ENCODE assay signal across 8 mouse cellular contexts in the genomic region with DNA sequence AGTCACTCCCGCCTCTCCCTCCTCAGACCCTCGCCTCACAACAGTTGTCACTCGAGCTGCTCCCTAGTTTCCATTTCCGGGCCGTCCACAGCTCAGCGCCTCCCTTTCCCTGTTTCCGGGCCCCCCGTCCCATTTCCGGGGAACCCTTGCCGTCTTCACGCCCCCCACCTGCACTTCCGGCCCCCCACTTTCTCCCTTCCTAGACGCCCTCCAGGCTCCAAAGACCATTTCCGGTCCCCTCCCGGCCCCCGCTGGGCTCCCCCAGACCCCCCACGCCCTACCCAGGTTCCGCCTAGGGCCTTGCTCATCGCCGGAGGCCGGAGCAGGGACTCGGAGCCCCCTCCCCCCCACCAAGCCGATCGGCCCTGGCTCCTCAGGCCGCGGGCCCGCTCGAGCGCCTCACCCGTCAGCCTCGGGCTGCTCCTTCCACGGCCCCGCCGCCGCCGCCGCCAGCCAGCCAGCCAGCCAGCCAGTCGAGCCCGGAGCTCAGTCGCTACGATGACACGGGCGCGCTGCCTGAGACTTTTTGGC. TPM values are rescaled to one million over a fixed set of nuclear protein-coding genes. Genes with fewer than 3 reads are reported as not detected.
A peak's percentile ranks its signal among the peaks of the same experiment; 100 is the strongest.
DNase-seq lines count a peak whose midpoint lies in the region; ATAC-seq and TF ChIP-seq lines count a peak whose summit lies in the region.

No protein-coding gene starts in this region.

- peaks cover 66% of the 10 kb centered on the region for H3K4me1 ChIP-seq in E14TG2a.4 (replicated peaks; ENCODE audit: low read depth, low read length)

- no peaks in the 10 kb centered on the region for H3K27me3 ChIP-seq in E14TG2a.4 (ENCODE audit: insufficient read depth, low read length)

- H3K4me3 ChIP-seq in E14TG2a.4 (replicated peaks; ENCODE audit: low read length): peak overlapping the region; percentile 90

- peak; percentile 26; the same call in 1 of the 2 replicates for ATAC-seq in cerebellum, adult (ENCODE audit: insufficient number of reproducible peaks, low FRiP score, low TSS enrichment)
- peak; percentile 7 to 21; a peak in 2 of 4 replicates for ATAC-seq in hematopoietic stem cell, adult 5-6 weeks (replicated peaks in 1 of 2; ENCODE audit: insufficient read depth in 1 of 2, low FRiP score in 2 of 2, low TSS enrichment in 1 of 2, low read depth in 1 of 2, poor library complexity in 2 of 2, severe bottlenecking in 2 of 2)

- peak; percentile 35 for DNase-seq in forelimb bud, embryonic 11.5 days (ENCODE audit: low read depth, low spot score)
- DNase-seq in layer of hippocampus, postnatal 14 days (ENCODE audit: low spot score in 2 of 2): peak; percentile 65 to 76
- DNase-seq in lung, postnatal 10 days: peak; percentile 86
- peak; percentile 44 for DNase-seq in ovary, postnatal 14 days (ENCODE audit: low spot score)
- DNase-seq in thymus, postnatal 10 days (ENCODE audit: low spot score in 2 of 2): peak; percentile 83 to 86

- no peaks in the 10 kb centered on the region for H3K9me3 ChIP-seq in E14TG2a.4 (ENCODE audit: low read length)

- H3K36me3 ChIP-seq in E14TG2a.4 (ENCODE audit: insufficient read depth, low read length): peaks cover 39% of the 10 kb centered on the region

- TF ChIP-seq CTCF in E14TG2a.4 (conservative IDR thresholded peaks at IDR 0.05; ENCODE audit: low read length): no peak

RNA-seq across cellular contexts. Expression of a gene that starts 1.0 kb away (rescaled TPM):
- 1.4 and 3.1 TPM in 2 replicates for total RNA-seq in hematopoietic stem cell, adult 5-6 weeks (2017)
- total RNA-seq in layer of hippocampus, postnatal 14 days (2021): 1 to 10 TPM; 1.9 to 2.5 TPM

RNA-seq across cellular contexts. Expression of a gene that starts 1.6 kb away (rescaled TPM):
- 256 and 273 TPM in 2 replicates for total RNA-seq in hematopoietic stem cell, adult 5-6 weeks (2017)
- 100 to 1,000 TPM; 193 to 208 TPM for total RNA-seq in layer of hippocampus, postnatal 14 days (2021)

Comparison
In these comparisons a context has a peak if more than half of its experiments do, and no peak if none do; other contexts are left out.
1. Peak in every context shown above with its lines: DNase-seq, ATAC-seq and H3K4me3 ChIP-seq.
2. DNase-seq: peak in every context shown above with its lines; median percentile 86 in lung, postnatal 10 days; 84 in thymus, postnatal 10 days; 70 in layer of hippocampus, postnatal 14 days; 44 in ovary, postnatal 14 days; 35 in forelimb bud, embryonic 11.5 days.